Mouse (Mus musculus) left cerebral cortex, postnatal 4 days (tissue): ENCODE data around the gene Mog. TPM values are rescaled to one million over a fixed set of nuclear protein-coding genes. Genes with fewer than 3 reads are reported as not detected.
"Not testable (repeated sequence)": the region's sequence is repeated elsewhere in the genome, so short reads cannot be mapped to it uniquely, and the experiment has no call there.

ENCODE experiments used
- DNase-seq: peaks from one replicate; pipeline ENCODE4 v3.0.0-alpha.2; 2022
- intact Hi-C: fragments of 180-260 bp; cut with DNase I; formaldehyde crosslinking; loops from one replicate; pipeline ENCODE4 v1.15.1; 2025
- total RNA-seq, 2 experiments: library from RNA; stranded (reverse); gene quantifications; 2 replicates each; pipeline ENCODE4 v1.2.3; 2021

Mog gene
- total RNA-seq, 2 experiments from 2014 or later: 0.20 TPM; not detected in 1

GRCm38 (mm10) chr17:36998477-36998876, 24.7 kb downstream of the Mog start:
- intact Hi-C loops: no loop called here
- no peak for DNase-seq

DNA sequence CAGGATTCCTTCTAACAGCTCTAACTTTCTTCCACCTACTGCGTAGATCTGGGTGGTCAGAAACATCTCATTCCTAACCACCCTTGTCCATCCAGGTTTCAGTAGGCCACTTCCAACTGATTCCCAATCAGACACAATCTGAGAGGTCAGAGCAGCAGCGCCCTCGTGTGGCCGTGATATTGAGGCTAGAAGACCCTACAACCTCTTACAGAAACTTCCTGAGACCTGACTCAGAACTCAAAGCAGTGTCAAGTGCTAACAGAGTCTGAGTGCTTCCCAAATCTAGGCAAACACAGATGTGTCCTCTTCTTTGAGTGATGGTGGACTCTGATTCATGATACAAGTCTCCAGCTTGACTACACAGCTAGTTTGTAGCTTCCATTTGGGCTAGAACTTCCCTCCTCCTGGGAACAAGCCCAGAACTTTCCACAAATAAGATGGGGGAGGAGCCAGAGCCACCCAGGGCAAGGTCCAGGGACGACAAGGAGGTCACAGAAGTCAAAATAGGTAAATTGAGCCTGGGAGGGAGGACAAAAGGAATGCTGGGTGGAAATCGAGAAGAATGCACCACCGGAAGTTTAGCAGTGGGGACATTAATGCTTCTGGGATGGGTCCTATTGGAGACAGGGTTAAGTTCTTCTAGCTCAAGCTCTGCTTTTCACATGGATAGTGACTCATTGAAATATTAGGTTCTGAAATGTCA, 26.0 kb downstream of the Mog start:
- peak; percentile 89 for DNase-seq
- intact Hi-C loops: no loop called here

- intact Hi-C loops: no loop called here
Observed at GRCm38 (mm10) chr17:36995448-36995847, 27.8 kb downstream of the Mog start.

GRCm38 (mm10) chr17:36994528-36994927, 28.7 kb downstream of the Mog start:
- no peak for DNase-seq
- intact Hi-C loops: no loop called here

More at GRCm38 (mm10) chr17:36995448-36995847, 27.8 kb downstream of the Mog start:
- no peak for DNase-seq

DNA sequence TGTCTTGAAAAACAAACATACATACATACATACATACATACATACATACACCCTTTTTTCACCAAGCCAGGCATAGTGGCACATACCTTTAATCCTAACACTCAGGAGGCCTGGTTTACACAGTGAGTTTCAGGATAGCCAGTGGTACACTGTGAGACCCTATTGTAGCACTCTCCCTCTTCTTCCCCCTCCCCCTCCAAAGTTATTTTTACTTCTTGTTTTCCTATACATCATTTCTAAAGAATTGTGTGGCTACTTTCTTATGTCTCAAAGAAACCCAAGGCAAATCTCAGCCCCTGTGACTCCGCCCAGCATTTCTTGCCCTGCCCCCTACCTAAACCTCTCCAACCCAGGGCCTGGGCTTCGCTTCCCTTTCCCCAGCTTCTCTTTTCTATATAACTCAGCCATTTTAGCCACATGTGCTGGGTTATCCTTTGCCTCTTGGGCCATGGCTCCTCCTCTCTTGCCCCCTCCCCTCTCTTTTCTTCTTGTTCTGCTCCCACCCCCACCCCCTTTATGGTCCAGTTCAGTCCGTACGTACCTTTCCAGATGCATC, 29.4 kb downstream of the Mog start:
- intact Hi-C loops: no loop called here
- DNase-seq: no peak

GRCm38 (mm10) chr17:36992336-36993104, 30.7 kb downstream of the Mog start:
- intact Hi-C loops: no loop called here
- no peak for DNase-seq

- DNase-seq, intact Hi-C loops: not testable (repeated sequence)
Observed at GRCm38 (mm10) chr17:36990630-36991029, 32.6 kb downstream of the Mog start.

- intact Hi-C loops: no loop called here
- DNase-seq: no peak
Observed at GRCm38 (mm10) chr17:36989437-36989836, 33.8 kb downstream of the Mog start, which contains the start of gene H2-M5. Gene H2-M5 (minus strand): TSS chr17:36989537.

GRCm38 (mm10) chr17:36988475-36988874, 34.7 kb downstream of the Mog start:
- no peak for DNase-seq
- intact Hi-C loops: no loop called here

DNA sequence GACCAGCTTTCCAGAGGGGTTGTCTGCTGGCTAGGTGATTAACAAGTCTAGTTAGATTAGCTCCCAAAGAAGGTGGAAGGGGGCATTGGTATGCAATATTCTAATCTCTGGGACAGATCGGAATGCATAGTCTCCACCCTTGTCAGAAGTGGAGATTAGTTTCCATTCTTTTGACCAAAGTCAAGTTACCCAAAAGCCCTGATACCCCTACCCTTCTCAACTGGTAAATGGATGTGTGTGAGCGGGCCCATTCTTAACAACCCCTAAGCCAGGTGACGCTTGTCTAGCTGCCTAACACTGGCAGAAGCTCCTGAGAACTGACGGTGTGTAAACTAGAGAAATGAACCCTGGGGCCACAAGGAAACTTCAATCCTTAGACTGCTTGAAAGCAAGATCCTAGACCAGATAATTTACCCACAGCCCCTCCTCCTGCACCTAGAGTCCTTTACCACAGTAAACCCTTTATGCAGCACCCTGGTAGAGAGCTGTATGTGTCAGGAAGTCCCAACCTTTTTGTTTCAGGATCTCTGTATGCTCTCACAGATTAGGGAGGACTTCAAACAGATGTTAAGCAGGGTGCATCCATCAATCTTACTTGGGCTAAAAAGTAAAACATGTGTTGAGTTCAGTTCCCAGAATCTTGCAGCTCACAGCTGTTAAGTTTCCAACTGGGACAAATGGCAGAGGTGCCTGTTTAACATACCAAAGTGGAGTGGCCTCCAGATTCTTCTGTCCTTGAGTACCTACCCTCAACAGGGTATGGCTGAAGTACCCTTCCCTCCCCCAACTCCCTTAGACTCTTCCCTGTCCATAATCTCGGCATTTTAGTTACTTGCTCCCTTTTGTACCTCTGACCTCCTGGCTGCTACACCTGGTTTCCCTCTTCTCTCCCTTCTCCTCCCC, 40.7 kb downstream of the Mog start:
- DNase-seq: no peak
- intact Hi-C loops: no loop called here

- intact Hi-C loops: no loop called here
- DNase-seq: no peak
Observed at GRCm38 (mm10) chr17:36981845-36982244, 41.4 kb downstream of the Mog start.

GRCm38 (mm10) chr17:36981221-36981813, 41.9 kb downstream of the Mog start, which contains the start of gene 2410137M14Rik:
Gene 2410137M14Rik (minus strand): TSS chr17:36981237.
- intact Hi-C loops: no loop called here

DNA sequence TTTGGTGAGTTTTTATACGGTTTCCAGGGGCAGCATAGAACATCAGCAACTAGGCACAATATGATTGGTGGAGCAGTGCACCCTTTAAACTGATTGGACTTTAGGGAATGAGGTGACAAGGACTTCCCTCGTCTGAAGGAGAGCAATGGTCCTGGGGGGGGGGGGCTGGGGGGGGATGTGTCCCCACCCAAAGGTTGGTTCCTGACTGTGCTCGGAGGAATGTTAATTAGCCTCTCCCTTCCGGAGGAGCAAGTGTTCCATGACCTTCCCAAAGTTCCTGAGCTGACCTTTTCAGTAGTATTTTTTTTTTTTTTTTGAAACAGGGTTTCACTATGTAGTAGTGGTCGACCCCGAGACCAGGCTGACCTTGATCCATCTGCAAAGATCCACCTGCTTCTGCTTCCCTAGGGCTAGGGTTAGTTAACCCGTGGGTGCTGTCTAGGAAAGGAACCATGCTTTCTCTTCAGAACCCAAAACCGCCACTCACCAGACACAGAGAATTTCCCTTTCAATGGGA, 49.9 kb downstream of the Mog start:
- DNase-seq: no peak
- intact Hi-C loops: no loop called here

More at GRCm38 (mm10) chr17:36981221-36981813, 41.9 kb downstream of the Mog start, which contains the start of gene 2410137M14Rik:
- no peak for DNase-seq

GRCm38 (mm10) chr17:36972791-36973190, 50.4 kb downstream of the Mog start:
- DNase-seq: no peak
- intact Hi-C loops: no loop called here

DNA sequence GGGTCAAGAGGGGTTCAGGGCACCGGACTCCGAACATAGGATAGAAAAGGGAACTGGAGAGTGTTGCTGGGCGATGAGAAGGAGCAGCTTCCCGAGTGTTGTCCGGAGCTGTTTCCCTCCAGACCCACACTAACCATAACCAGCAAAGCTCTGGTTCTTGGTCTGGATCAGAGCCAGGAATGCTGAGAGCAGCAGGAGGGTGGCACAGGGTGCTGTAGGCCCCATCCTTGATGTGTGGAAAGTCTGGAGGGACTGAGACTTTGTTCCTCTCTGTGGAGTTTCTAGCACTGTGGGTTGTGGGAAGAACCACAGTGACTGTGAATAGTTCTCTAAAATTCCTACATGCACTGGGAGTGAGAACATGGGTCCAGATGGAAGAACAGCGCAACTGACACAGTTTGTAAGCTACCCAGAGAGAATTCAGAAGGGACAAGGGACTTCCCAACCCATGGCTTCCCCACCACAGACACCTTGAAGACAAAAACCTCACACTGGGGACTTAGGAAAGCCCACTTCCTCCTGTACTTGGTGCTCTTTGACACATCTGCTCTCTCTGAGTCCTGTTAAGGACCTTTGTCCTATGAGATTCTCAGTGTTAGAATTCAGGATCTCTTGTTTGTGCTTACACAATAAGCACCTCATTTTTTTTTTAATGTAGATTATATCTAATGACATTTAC, 51.9 kb downstream of the Mog start:
- intact Hi-C loops: no loop called here
- no peak for DNase-seq

DNA sequence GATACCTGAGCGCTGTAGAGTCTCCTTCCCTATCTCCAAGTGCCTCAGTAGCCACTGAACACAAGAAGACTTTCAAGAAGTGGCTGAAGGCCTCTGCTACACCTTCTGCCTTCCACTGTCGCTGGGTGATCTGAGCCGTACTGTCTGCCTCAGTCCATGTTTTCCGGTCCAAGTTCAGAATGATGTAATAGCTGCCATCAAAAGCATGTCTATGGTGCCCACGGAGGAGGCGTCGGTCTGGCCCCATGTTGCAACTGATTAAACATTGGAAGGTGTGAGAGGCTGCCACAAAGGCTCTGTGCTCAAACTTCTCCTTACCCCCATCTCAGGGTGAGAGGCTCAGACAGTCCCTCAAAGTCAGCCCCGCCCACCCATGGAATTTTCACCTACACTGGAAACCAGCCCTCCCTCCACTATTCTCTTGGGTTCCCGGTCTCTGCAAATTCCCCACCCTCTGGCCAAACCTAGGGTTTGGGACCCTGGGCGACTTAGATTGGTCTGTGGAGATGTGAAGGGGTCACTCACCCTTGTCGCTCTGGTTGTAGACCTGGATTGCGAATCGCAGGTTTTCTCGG, 52.8 kb downstream of the Mog start:
- intact Hi-C loops: no loop called here
- no peak for DNase-seq

GRCm38 (mm10) chr17:36966875-36967274, 56.3 kb downstream of the Mog start:
- DNase-seq: no peak
- intact Hi-C loops: no loop called here

- no peak for DNase-seq
- intact Hi-C loops: no loop called here
Observed at GRCm38 (mm10) chr17:36961125-36961524, 62.1 kb downstream of the Mog start.
